Mouse (Mus musculus) stomach, postnatal 0 days (tissue): ENCODE measurements around the gene Ntm. TPM values are rescaled to one million over a fixed set of nuclear protein-coding genes. Genes with fewer than 3 reads are reported as not detected.

Source experiments
- ATAC-seq: fragments of 200-750 bp; cut with Nextera tagmentation; 2 replicates; pipeline ENCODE4 v1.8.0; 2017; ENCODE audit not compliant: low FRiP score, low TSS enrichment
- DNase-seq: peaks from one replicate; pipeline ENCODE4 v3.0.0-alpha.2; 2016; ENCODE audit warnings: low spot score
- H3K27ac ChIP-seq: fragments of 300-500 bp; sonication (generic); replicated peaks from 2 replicates; pipeline ENCODE4 v1.5.1; 2014; ENCODE audit warnings: mild to moderate bottlenecking, control low read depth
- H3K27me3 ChIP-seq: fragments of 300-500 bp; sonication (generic); 2 replicates; pipeline ENCODE4 v1.6.1; 2014; ENCODE audit warnings: low read length; ENCODE audit not compliant: control insufficient read depth, insufficient read depth
- H3K36me3 ChIP-seq: fragments of 300-500 bp; sonication (generic); 2 replicates; pipeline ENCODE4 v1.6.1; 2014; ENCODE audit warnings: low read length, mixed read lengths; ENCODE audit not compliant: control insufficient read depth, insufficient read depth
- H3K4me1 ChIP-seq: fragments of 300-500 bp; sonication (generic); replicated peaks from 2 replicates; pipeline ENCODE4 v1.6.1; 2014; ENCODE audit warnings: antibody characterized with exemption; ENCODE audit not compliant: control insufficient read depth, insufficient read depth
- H3K4me2 ChIP-seq: fragments of 300-500 bp; sonication (generic); replicated peaks from 2 replicates; pipeline ENCODE4 v1.6.1; 2014; ENCODE audit warnings: low read depth, mild to moderate bottlenecking, control low read depth, moderate library complexity
- H3K4me3 ChIP-seq: fragments of 300-500 bp; sonication (generic); 2 replicates; pipeline ENCODE4 v1.5.1; 2014; ENCODE audit warnings: low read depth, low read length, control low read depth
- H3K9ac ChIP-seq: fragments of 300-500 bp; sonication (generic); 2 replicates; pipeline ENCODE4 v1.6.1; 2014; ENCODE audit warnings: mild to moderate bottlenecking, low read length, control low read depth, mixed read lengths
- H3K9me3 ChIP-seq: fragments of 300-500 bp; sonication (generic); 2 replicates; pipeline ENCODE4 v1.6.1; 2016; ENCODE audit warnings: low read length; ENCODE audit not compliant: control insufficient read depth
- CTCF ChIP-seq: IDR thresholded peaks from 2 replicates; pipeline ENCODE4 v1.5.1; 2016; ENCODE audit warnings: antibody characterized with exemption, low read depth, mild to moderate bottlenecking, moderate library complexity
- EP300 ChIP-seq: optimal IDR thresholded peaks from 2 replicates; pipeline ENCODE3; 2016; ENCODE audit warnings: antibody characterized with exemption
- WGBS: fragments of 180-500 bp; shearing (Covaris S2); extraction: QIAGEN DNeasy Blood & Tissue Kit; methylation state at CpG from one replicate; pipeline ENCODE4 v1.1.7; 2014; 5-methylcytosine and 5-hydroxymethylcytosine counted together
- polyA plus RNA-seq: library from polyadenylated mRNA; unstranded; fragments of >200 nt; fragmentation: Nextera tagmentation; extraction: Ambion mirVana; gene quantifications from 2 replicates; pipeline ENCODE4 v1.2.1, GENCODE M21; 2015

Ntm gene
- polyA plus RNA-seq, 1 experiment from 2014 or later, result 5.9 TPM

- no peak for ATAC-seq
- WGBS, result 48% methylated on average over 2 of the region's 2 CpGs
- no peak overlapping the region for H3K27ac ChIP-seq
Observed at GRCm38 (mm10) chr9:29833781-29834180, 129.2 kb downstream of the Ntm start.

GRCm38 (mm10) chr9:29827240-29827660 is 135.7 kb downstream of the Ntm start:
- no peak overlapping the region for H3K9ac ChIP-seq
- TF ChIP-seq EP300, result no peak
- no peak for TF ChIP-seq CTCF
- H3K4me1 ChIP-seq, result no peaks in the 10 kb centered on the region
- H3K4me2 ChIP-seq, result no peak overlapping the region
- H3K9me3 ChIP-seq, result no peaks in the 10 kb centered on the region
- no peak for ATAC-seq
- H3K4me3 ChIP-seq, result no peak overlapping the region
- 27% methylated on average over 5 of the region's 5 CpGs for WGBS
- H3K36me3 ChIP-seq, result no peaks in the 10 kb centered on the region
- H3K27me3 ChIP-seq, result no peaks in the 10 kb centered on the region
- H3K27ac ChIP-seq, result no peak overlapping the region
- no peak for DNase-seq

More at GRCm38 (mm10) chr9:29833781-29834180, 129.2 kb downstream of the Ntm start:
- H3K36me3 ChIP-seq, result no peaks in the 10 kb centered on the region
- H3K9me3 ChIP-seq, result no peaks in the 10 kb centered on the region
- DNase-seq, result no peak
- H3K4me1 ChIP-seq, result no peaks in the 10 kb centered on the region
- H3K4me2 ChIP-seq, result no peak overlapping the region
- no peak overlapping the region for H3K9ac ChIP-seq
- TF ChIP-seq CTCF, result no peak
- no peak for TF ChIP-seq EP300
- H3K27me3 ChIP-seq, result no peaks in the 10 kb centered on the region
- no peak overlapping the region for H3K4me3 ChIP-seq

- H3K4me2 ChIP-seq, result no peak overlapping the region
- TF ChIP-seq EP300, result no peak
- TF ChIP-seq CTCF, result no peak
- no peaks in the 10 kb centered on the region for H3K36me3 ChIP-seq
- ATAC-seq, result no peak
- no peak for DNase-seq
- no peaks in the 10 kb centered on the region for H3K27me3 ChIP-seq
- no peak overlapping the region for H3K27ac ChIP-seq
- H3K4me1 ChIP-seq, result no peaks in the 10 kb centered on the region
- no peak overlapping the region for H3K4me3 ChIP-seq
- H3K9me3 ChIP-seq, result no peaks in the 10 kb centered on the region
- WGBS, result 89% methylated on average over 5 of the region's 5 CpGs
- H3K9ac ChIP-seq, result no peak overlapping the region
Observed at GRCm38 (mm10) chr9:29825236-29825635, 137.7 kb downstream of the Ntm start.

DNA sequence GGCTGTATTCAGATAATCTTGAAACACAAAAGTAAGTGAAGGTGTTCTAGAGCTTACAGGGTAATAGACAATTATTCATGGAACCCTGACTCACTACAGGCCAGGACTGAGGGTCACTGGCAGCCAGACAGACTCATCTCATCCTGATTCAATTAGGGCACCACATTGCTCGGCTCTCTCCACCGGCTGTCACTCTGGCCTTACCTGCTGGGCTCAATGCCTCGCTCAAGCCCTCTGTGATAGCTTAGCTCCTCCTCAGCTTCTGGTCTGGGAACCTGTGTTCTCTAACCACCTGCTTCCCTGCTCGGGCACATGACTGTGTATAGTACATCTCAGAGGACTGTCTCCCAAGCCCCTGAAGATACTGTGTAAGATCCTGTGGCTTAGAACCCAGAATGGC is 139.2 kb downstream of the Ntm start:
- Histone ChIP-seq H3K36me3 (no peaks in the 10 kb centered on the region), H3K4me1 (no peaks in the 10 kb centered on the region), H3K9ac (no peak overlapping the region), H3K4me3 (no peak overlapping the region), H3K9me3 (no peaks in the 10 kb centered on the region), H3K27ac (no peak overlapping the region), H3K27me3 (no peaks in the 10 kb centered on the region), H3K4me2 (no peak overlapping the region)
- 85% methylated on average over 4 of the region's 4 CpGs for WGBS
- DNase-seq (no peak), ATAC-seq (no peak)
- TF ChIP-seq EP300 (no peak), CTCF (no peak)

GRCm38 (mm10) chr9:29812685-29813084 is 150.3 kb downstream of the Ntm start:
- H3K9ac ChIP-seq, result no peak overlapping the region
- H3K4me2 ChIP-seq, result no peak overlapping the region
- 76% methylated on average over 5 of the region's 5 CpGs for WGBS
- no peak overlapping the region for H3K27ac ChIP-seq
- no peak for DNase-seq
- H3K9me3 ChIP-seq, result no peaks in the 10 kb centered on the region
- H3K36me3 ChIP-seq, result no peaks in the 10 kb centered on the region
- no peaks in the 10 kb centered on the region for H3K4me1 ChIP-seq
- H3K27me3 ChIP-seq, result no peaks in the 10 kb centered on the region
- ATAC-seq, result no peak
- TF ChIP-seq EP300 (no peak), CTCF (no peak)
- H3K4me3 ChIP-seq, result no peak overlapping the region

DNA sequence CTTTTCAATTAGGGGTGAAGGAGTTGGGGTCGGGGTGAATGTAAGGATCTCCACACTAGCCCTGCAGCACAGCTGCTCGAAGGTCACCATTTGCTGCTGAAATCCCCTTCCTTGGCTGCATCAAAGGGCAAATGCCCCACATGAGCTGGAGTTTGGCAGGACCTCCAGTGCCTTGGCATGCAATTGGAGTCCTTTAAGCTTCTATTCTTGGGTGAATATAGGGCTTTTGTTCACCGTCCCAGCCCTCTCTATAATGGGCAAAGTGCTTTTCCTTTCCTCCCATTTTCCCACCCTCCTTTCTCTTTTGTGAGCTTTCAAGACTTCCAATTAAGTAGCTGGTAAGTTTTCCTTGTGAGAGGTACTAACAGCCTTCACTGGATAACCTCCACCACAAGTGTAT is 156.2 kb downstream of the Ntm start:
- TF ChIP-seq EP300 (no peak), CTCF (no peak)
- H3K27me3 ChIP-seq, result no peaks in the 10 kb centered on the region
- DNase-seq (no peak), ATAC-seq (no peak)
- WGBS, result 59% methylated on average over 3 of the region's 3 CpGs
- no peak overlapping the region for H3K27ac ChIP-seq
- no peaks in the 10 kb centered on the region for H3K4me1 ChIP-seq
- no peak overlapping the region for H3K4me3 ChIP-seq
- H3K4me2 ChIP-seq, result no peak overlapping the region
- H3K9ac ChIP-seq, result no peak overlapping the region
- H3K36me3 ChIP-seq, result no peaks in the 10 kb centered on the region
- no peaks in the 10 kb centered on the region for H3K9me3 ChIP-seq
